Mouse (Mus musculus) forebrain, embryonic 12.5 days (tissue): ENCODE measurements around the gene Hk2. TPM values are rescaled to one million over a fixed set of nuclear protein-coding genes. Genes with fewer than 3 reads are reported as not detected.

Experiments
- ATAC-seq: fragments of 200-750 bp; cut with Nextera tagmentation; 2 replicates; pipeline ENCODE4 v1.8.0; 2017; ENCODE audit warnings: moderate TSS enrichment; ENCODE audit not compliant: low FRiP score
- H3K27ac ChIP-seq: fragments of 300-500 bp; sonication (generic); 2 replicates; pipeline ENCODE4 v1.5.1; 2016; ENCODE audit warnings: mild to moderate bottlenecking
- H3K27me3 ChIP-seq: fragments of 300-500 bp; sonication (generic); 2 replicates; pipeline ENCODE4 v1.6.1; 2016; ENCODE audit warnings: mild to moderate bottlenecking
- H3K36me3 ChIP-seq: fragments of 300-500 bp; sonication (generic); replicated peaks from 2 replicates; pipeline ENCODE4 v1.6.1; 2016; ENCODE audit warnings: mild to moderate bottlenecking
- H3K4me1 ChIP-seq: fragments of 300-500 bp; sonication (generic); 2 replicates; pipeline ENCODE4 v1.6.1; 2016
- H3K4me2 ChIP-seq: fragments of 300-500 bp; sonication (generic); 2 replicates; pipeline ENCODE4 v1.6.1; 2016; ENCODE audit warnings: mild to moderate bottlenecking, moderate library complexity
- H3K4me3 ChIP-seq: fragments of 300-500 bp; sonication (generic); replicated peaks from 2 replicates; pipeline ENCODE4 v1.5.1; 2016; ENCODE audit warnings: mild to moderate bottlenecking
- H3K9ac ChIP-seq: fragments of 300-500 bp; sonication (generic); 2 replicates; pipeline ENCODE4 v1.6.1; 2016; ENCODE audit warnings: mild to moderate bottlenecking
- H3K9me3 ChIP-seq: fragments of 300-500 bp; sonication (generic); 2 replicates; pipeline ENCODE4 v1.6.1; 2016
- WGBS: fragments of 180-500 bp; shearing (Covaris S2); methylation state at CpG from one replicate; pipeline ENCODE4 v1.1.7; 2016; 5-methylcytosine and 5-hydroxymethylcytosine counted together
- polyA plus RNA-seq: library from polyadenylated mRNA; unstranded; fragments of >200 nt; fragmentation: Nextera tagmentation; extraction: Ambion mirVana; gene quantifications from 2 replicates; pipeline ENCODE4 v1.2.1, GENCODE M21; 2016

Gene Hk2
- polyA plus RNA-seq, 1 experiment from 2014 or later = 16.4 TPM

- no peak overlapping the region for H3K27ac ChIP-seq
- WGBS = 49% methylated on average over 8 of the region's 8 CpGs
- H3K9ac ChIP-seq = no peak overlapping the region
- H3K9me3 ChIP-seq = no peaks in the 10 kb centered on the region
- peaks cover under 1% of the 10 kb centered on the region; the same call in 1 of the 2 replicates for H3K27me3 ChIP-seq
- H3K4me1 ChIP-seq = no peaks in the 10 kb centered on the region
- no peak overlapping the region for H3K4me3 ChIP-seq
- H3K36me3 ChIP-seq = no peaks in the 10 kb centered on the region
- H3K4me2 ChIP-seq = no peak overlapping the region
- no peak for ATAC-seq
Measured at GRCm38 (mm10) chr6:82780802-82781393, 6.6 kb upstream of the Hk2 start.

GRCm38 (mm10) chr6:82780369-82780768 is 6.1 kb upstream of the Hk2 start:
- no peak overlapping the region for H3K9ac ChIP-seq
- no peaks in the 10 kb centered on the region for H3K4me1 ChIP-seq
- no peak overlapping the region for H3K4me2 ChIP-seq
- H3K27me3 ChIP-seq = peaks cover 6% of the 10 kb centered on the region
- H3K36me3 ChIP-seq = no peaks in the 10 kb centered on the region
- no peaks in the 10 kb centered on the region for H3K9me3 ChIP-seq
- WGBS = 65% methylated on average over 4 of the region's 4 CpGs
- ATAC-seq = no peak
- H3K27ac ChIP-seq = no peak overlapping the region
- H3K4me3 ChIP-seq = no peak overlapping the region

- Histone ChIP-seq H3K9ac (no peak overlapping the region), H3K4me1 (peaks cover 14% of the 10 kb centered on the region), H3K27me3 (peaks cover 10% of the 10 kb centered on the region), H3K4me2 (no peak overlapping the region), H3K36me3 (no peaks in the 10 kb centered on the region), H3K9me3 (no peaks in the 10 kb centered on the region), H3K4me3 (no peak overlapping the region), H3K27ac (no peak overlapping the region)
- no peak for ATAC-seq
- 98% methylated on average over 4 of the region's 4 CpGs for WGBS
Measured at GRCm38 (mm10) chr6:82777124-82777654, 2.9 kb upstream of the Hk2 start.

GRCm38 (mm10) chr6:82775386-82775785 is 1.1 kb upstream of the Hk2 start:
- peaks cover 27% of the 10 kb centered on the region for H3K4me1 ChIP-seq
- H3K27me3 ChIP-seq = peaks cover 10% of the 10 kb centered on the region
- no peak overlapping the region for H3K4me3 ChIP-seq
- H3K9ac ChIP-seq = no peak overlapping the region
- no peak overlapping the region for H3K27ac ChIP-seq
- no peak for ATAC-seq
- H3K4me2 ChIP-seq = no peak overlapping the region
- 86% methylated on average over 6 of the region's 6 CpGs for WGBS
- no peaks in the 10 kb centered on the region for H3K9me3 ChIP-seq
- H3K36me3 ChIP-seq = no peaks in the 10 kb centered on the region

GRCm38 (mm10) chr6:82773261-82774131 is 758 bp downstream of the Hk2 start:
- Histone ChIP-seq H3K4me2 (peak overlapping the region; percentile 97), H3K36me3 (no peaks in the 10 kb centered on the region), H3K4me1 (peaks cover 31% of the 10 kb centered on the region), H3K27me3 (peaks cover 10% of the 10 kb centered on the region), H3K4me3 (peak overlapping the region; percentile 61), H3K27ac (peak overlapping the region; percentile 76), H3K9ac (peak overlapping the region; percentile 65), H3K9me3 (no peaks in the 10 kb centered on the region)
- peak; percentile 53 for ATAC-seq
- under 1% methylated on average over 56 of the region's 68 CpGs for WGBS

- peak overlapping the region; percentile 76 for H3K27ac ChIP-seq
- peak; percentile 33 for ATAC-seq
Measured at GRCm38 (mm10) chr6:82772451-82773101, 1.7 kb downstream of the Hk2 start.

GRCm38 (mm10) chr6:82771981-82772409 is 2.3 kb downstream of the Hk2 start:
- no peak overlapping the region for H3K27ac ChIP-seq
- H3K4me1 ChIP-seq = peaks cover 31% of the 10 kb centered on the region
- no peaks in the 10 kb centered on the region for H3K9me3 ChIP-seq
- H3K27me3 ChIP-seq = peaks cover 10% of the 10 kb centered on the region
- peak overlapping the region; percentile 61 for H3K4me3 ChIP-seq
- under 1% methylated on average over 10 of the region's 10 CpGs for WGBS
- H3K4me2 ChIP-seq = peak overlapping the region; percentile 97
- ATAC-seq = no peak
- peak overlapping the region; percentile 65; the same call in 1 of the 2 replicates for H3K9ac ChIP-seq
- H3K36me3 ChIP-seq = no peaks in the 10 kb centered on the region

More at GRCm38 (mm10) chr6:82772451-82773101, 1.7 kb downstream of the Hk2 start:
- H3K36me3 ChIP-seq = no peaks in the 10 kb centered on the region
- H3K4me2 ChIP-seq = peak overlapping the region; percentile 97
- peak overlapping the region; percentile 61 for H3K4me3 ChIP-seq
- H3K4me1 ChIP-seq = peaks cover 31% of the 10 kb centered on the region
- H3K9ac ChIP-seq = peak overlapping the region; percentile 65
- no peaks in the 10 kb centered on the region for H3K9me3 ChIP-seq
- peaks cover 10% of the 10 kb centered on the region for H3K27me3 ChIP-seq
- under 1% methylated on average over 19 of the region's 19 CpGs for WGBS

GRCm38 (mm10) chr6:82771059-82771458 is 3.2 kb downstream of the Hk2 start:
- 58% methylated on average over 9 of the region's 9 CpGs for WGBS
- ATAC-seq = no peak
- peaks cover 31% of the 10 kb centered on the region for H3K4me1 ChIP-seq
- H3K27ac ChIP-seq = no peak overlapping the region
- H3K4me3 ChIP-seq = no peak overlapping the region
- no peak overlapping the region for H3K9ac ChIP-seq
- peaks cover 10% of the 10 kb centered on the region for H3K27me3 ChIP-seq
- H3K9me3 ChIP-seq = no peaks in the 10 kb centered on the region
- peak overlapping the region; percentile 97 for H3K4me2 ChIP-seq
- no peaks in the 10 kb centered on the region for H3K36me3 ChIP-seq

- Histone ChIP-seq H3K4me3 (no peak overlapping the region), H3K27me3 (peaks cover 4% of the 10 kb centered on the region), H3K36me3 (no peaks in the 10 kb centered on the region), H3K27ac (no peak overlapping the region), H3K9ac (no peak overlapping the region), H3K9me3 (no peaks in the 10 kb centered on the region), H3K4me2 (no peak overlapping the region), H3K4me1 (peaks cover 31% of the 10 kb centered on the region)
- no peak for ATAC-seq
- 79% methylated on average over 3 of the region's 3 CpGs for WGBS
Measured at GRCm38 (mm10) chr6:82770286-82770685, 4.0 kb downstream of the Hk2 start.

GRCm38 (mm10) chr6:82769704-82770103 is 4.5 kb downstream of the Hk2 start:
- H3K4me2 ChIP-seq = no peak overlapping the region
- no peaks in the 10 kb centered on the region for H3K27me3 ChIP-seq
- H3K9ac ChIP-seq = no peak overlapping the region
- no peaks in the 10 kb centered on the region for H3K9me3 ChIP-seq
- 72% methylated on average over 4 of the region's 5 CpGs for WGBS
- H3K4me3 ChIP-seq = no peak overlapping the region
- H3K4me1 ChIP-seq = peaks cover 29% of the 10 kb centered on the region
- no peak overlapping the region for H3K27ac ChIP-seq
- H3K36me3 ChIP-seq = no peaks in the 10 kb centered on the region
- ATAC-seq = no peak

GRCm38 (mm10) chr6:82767734-82768586 is 6.3 kb downstream of the Hk2 start:
- peaks cover 30% of the 10 kb centered on the region for H3K4me1 ChIP-seq
- H3K9me3 ChIP-seq = no peaks in the 10 kb centered on the region
- H3K9ac ChIP-seq = no peak overlapping the region
- H3K36me3 ChIP-seq = no peaks in the 10 kb centered on the region
- no peaks in the 10 kb centered on the region for H3K27me3 ChIP-seq
- 91% methylated on average over 12 of the region's 12 CpGs for WGBS
- no peak overlapping the region for H3K4me2 ChIP-seq
- H3K27ac ChIP-seq = no peak overlapping the region
- H3K4me3 ChIP-seq = no peak overlapping the region
- ATAC-seq = no peak
